Mouse (Mus musculus) MEL (cell line): ENCODE measurements around the gene Lsamp.

Source experiments
- CTCF ChIP-seq, 3 experiments: IDR thresholded peaks in 2 of 3; conservative IDR thresholded peaks in 1 of 3; 2 replicates each; pipeline ENCODE4 v1.5.1; 2011 to 2012; ENCODE audit warnings: low read length in 3 of 3, low read depth in 2 of 3, mild to moderate bottlenecking in 2 of 3, improper control_type of control experiment in 1 of 3, inconsistent platforms in 1 of 3, mixed read lengths in 1 of 3, moderate library complexity in 1 of 3; ENCODE audit not compliant: control insufficient read depth in 1 of 3, insufficient read depth in 1 of 3, poor library complexity in 1 of 3, severe bottlenecking in 1 of 3
- GATA1 ChIP-seq: IDR thresholded peaks from 2 replicates; pipeline ENCODE4 v1.6.1; 2011; ENCODE audit warnings: low read depth, low read length, improper control_type of control experiment
- NELFE ChIP-seq: IDR thresholded peaks from 2 replicates; pipeline ENCODE4 v1.6.1; 2011; ENCODE audit warnings: low read depth, low read length, improper control_type of control experiment
- POLR2A ChIP-seq, 2 experiments: IDR thresholded peaks; 2 replicates each; pipeline ENCODE4 v1.6.1; 2011 to 2012; ENCODE audit warnings: low read length in 2 of 2, mild to moderate bottlenecking in 2 of 2, control low read depth in 1 of 2, improper control_type of control experiment in 1 of 2, low read depth in 1 of 2, moderate library complexity in 1 of 2; ENCODE audit not compliant: control insufficient read depth in 1 of 2, insufficient read depth in 1 of 2, poor library complexity in 1 of 2
- POLR2AphosphoS2 ChIP-seq: IDR thresholded peaks from 2 replicates; pipeline ENCODE4 v1.6.1; 2011; ENCODE audit warnings: low read length, improper control_type of control experiment
- POLR2AphosphoS5 ChIP-seq: IDR thresholded peaks from 2 replicates; pipeline ENCODE4 v1.6.1; 2012; ENCODE audit warnings: low read depth, borderline replicate concordance, mild to moderate bottlenecking, inconsistent platforms, low read length, moderate library complexity, mixed read lengths
- SIN3A ChIP-seq: IDR thresholded peaks from 2 replicates; pipeline ENCODE4 v1.6.1; 2012; ENCODE audit warnings: low read length, improper control_type of control experiment, inconsistent platforms
- TCF12 ChIP-seq: IDR thresholded peaks from 2 replicates; pipeline ENCODE4 v1.6.1; 2014; ENCODE audit warnings: low read depth, mild to moderate bottlenecking, inconsistent platforms, low read length, improper control_type of control experiment, moderate library complexity
- ZC3H11A ChIP-seq: IDR thresholded peaks from 2 replicates; pipeline ENCODE4 v1.6.1; 2012; ENCODE audit warnings: low read depth, mild to moderate bottlenecking, inconsistent platforms, low read length, improper control_type of control experiment

DNA sequence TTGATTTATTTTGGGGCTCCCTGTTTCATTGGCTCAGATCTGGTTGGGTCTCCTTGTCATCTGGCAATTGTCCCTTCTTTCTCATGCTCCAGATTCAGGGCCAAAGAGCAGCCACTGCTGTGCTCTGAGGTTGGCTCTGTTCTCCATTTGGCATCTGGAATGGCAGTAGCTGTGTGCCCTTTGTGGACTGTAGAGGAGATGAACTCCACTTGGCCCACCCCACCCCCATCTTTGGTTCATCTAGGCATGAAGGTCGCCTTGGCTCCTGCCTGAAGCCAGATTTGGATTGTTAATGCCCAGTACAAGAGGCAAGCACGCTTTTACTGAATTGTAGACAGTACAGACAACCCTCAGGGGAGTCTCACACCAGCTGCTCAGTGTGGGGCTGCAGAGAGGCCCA, 4.3 kb downstream of the Lsamp start:
- TF ChIP-seq NELFE, result no peak
- no peak for TF ChIP-seq CTCF (IDR thresholded peaks at IDR 0.05 in 2 of 3, conservative IDR thresholded peaks at IDR 0.05 in 1 of 3; ENCODE audit: control insufficient read depth in 1 of 3, insufficient read depth in 1 of 3, low read depth in 2 of 3, low read length in 3 of 3, poor library complexity in 1 of 3, severe bottlenecking in 1 of 3)
- no peak for TF ChIP-seq ZC3H11A
- TF ChIP-seq TCF12, result no peak
- TF ChIP-seq POLR2A (IDR thresholded peaks at IDR 0.05; ENCODE audit: control insufficient read depth in 1 of 2, insufficient read depth in 1 of 2, low read depth in 1 of 2, low read length in 2 of 2, poor library complexity in 1 of 2), result no peak
- TF ChIP-seq POLR2AphosphoS5, result no peak
- no peak for TF ChIP-seq POLR2AphosphoS2
- TF ChIP-seq GATA1, result no peak
- no peak for TF ChIP-seq SIN3A
